Mouse (Mus musculus): Measurements from ENCODE around the gene Ppp1r17.

GRCm38 (mm10) chr6:56017291-56017994 is at the start of gene Ppp1r17:
- TF ChIP-seq CTCF (IDR thresholded peaks at IDR 0.05; ENCODE audit: low read depth, low read length) (no peak), POLR2A (IDR thresholded peaks at IDR 0.05; ENCODE audit: borderline replicate concordance, low read depth, low read length) (no peak)
